Mouse (Mus musculus): ENCODE data around the gene Sec24c.
A peak's percentile ranks its signal among the peaks of the same experiment; 100 is the strongest.
"Not testable (repeated sequence)": the region's sequence is repeated elsewhere in the genome, so short reads cannot be mapped to it uniquely, and the experiment has no call there.

Sec24c gene

GRCm38 (mm10) chr14:20698515-20698914 lies 24.4 kb downstream of the Sec24c start:
- no peak for DNase-seq (ENCODE audit: low spot score)

GRCm38 (mm10) chr14:20700362-20700761 lies 26.3 kb downstream of the Sec24c start:
- no peak for DNase-seq (ENCODE audit: low spot score)

- no peak for DNase-seq (ENCODE audit: low spot score)
Observed at GRCm38 (mm10) chr14:20701554-20701953, 27.4 kb downstream of the Sec24c start.

- no peak for DNase-seq (ENCODE audit: low spot score)
Observed at GRCm38 (mm10) chr14:20702096-20702740, 28.1 kb downstream of the Sec24c start.

GRCm38 (mm10) chr14:20702741-20703381 lies 28.8 kb downstream of the Sec24c start, which contains the start of gene Chchd1:
Gene Chchd1, plus strand, starts transcription at chr14:20703006.
- peak; percentile 83 for DNase-seq (ENCODE audit: low spot score)

- DNase-seq (ENCODE audit: low spot score): not testable (repeated sequence)
Observed at GRCm38 (mm10) chr14:20703461-20703860, 29.4 kb downstream of the Sec24c start.

- peak; percentile 88 for DNase-seq (ENCODE audit: low spot score)
Observed at GRCm38 (mm10) chr14:20707201-20708190, 33.4 kb downstream of the Sec24c start, which contains the start of gene Zswim8. Gene Zswim8, plus strand, starts transcription at chr14:20707552.

- DNase-seq (ENCODE audit: low spot score): no peak
Observed at GRCm38 (mm10) chr14:20708239-20708638, 34.1 kb downstream of the Sec24c start.

- no peak for DNase-seq (ENCODE audit: low spot score)
Observed at GRCm38 (mm10) chr14:20713832-20714231, 39.7 kb downstream of the Sec24c start.

- no peak for DNase-seq (ENCODE audit: low spot score)
Observed at GRCm38 (mm10) chr14:20718443-20718842, 44.3 kb downstream of the Sec24c start.

- no peak for DNase-seq (ENCODE audit: low spot score)
Observed at GRCm38 (mm10) chr14:20719767-20720166, 45.7 kb downstream of the Sec24c start.

- DNase-seq (ENCODE audit: low spot score): no peak
Observed at GRCm38 (mm10) chr14:20721371-20721770, 47.3 kb downstream of the Sec24c start.

- no peak for DNase-seq (ENCODE audit: low spot score)
Observed at GRCm38 (mm10) chr14:20723006-20723405, 48.9 kb downstream of the Sec24c start.

GRCm38 (mm10) chr14:20724043-20724442 lies 49.9 kb downstream of the Sec24c start:
- DNase-seq (ENCODE audit: low spot score): peak; percentile 37

- no peak for DNase-seq (ENCODE audit: low spot score)
Observed at GRCm38 (mm10) chr14:20725660-20726339, 51.7 kb downstream of the Sec24c start.

- no peak for DNase-seq (ENCODE audit: low spot score)
Observed at GRCm38 (mm10) chr14:20729871-20730270, 55.8 kb downstream of the Sec24c start.

- DNase-seq (ENCODE audit: low spot score): no peak
Observed at GRCm38 (mm10) chr14:20730853-20731602, 56.9 kb downstream of the Sec24c start.

GRCm38 (mm10) chr14:20733041-20733951 lies 59.2 kb downstream of the Sec24c start:
- no peak for DNase-seq (ENCODE audit: low spot score)

GRCm38 (mm10) chr14:20733952-20734774 lies 60.1 kb downstream of the Sec24c start, which contains the start of gene Ndst2:
Gene Ndst2, minus strand, starts transcription at chr14:20734562.
- DNase-seq (ENCODE audit: low spot score): peak; percentile 62

Data from layer of hippocampus, adult 9-10 months (tissue).